Mouse (Mus musculus): ENCODE data around the gene Kcnq5.
"Not testable (repeated sequence)": the region's sequence is repeated elsewhere in the genome, so short reads cannot be mapped to it uniquely, and the experiment has no call there.

The Kcnq5 gene

GRCm38 (mm10) chr1:21650820-21651219, 310.9 kb downstream of the Kcnq5 start:
- DNase-seq (ENCODE audit: low spot score in 2 of 2), result no peak

GRCm38 (mm10) chr1:21635406-21635805, 326.3 kb downstream of the Kcnq5 start:
- no peak for DNase-seq (ENCODE audit: low spot score in 2 of 2)

GRCm38 (mm10) chr1:21634013-21634412, 327.7 kb downstream of the Kcnq5 start:
- DNase-seq (ENCODE audit: low spot score in 2 of 2), result no peak

GRCm38 (mm10) chr1:21622455-21622854, 339.3 kb downstream of the Kcnq5 start:
- no peak for DNase-seq (ENCODE audit: low spot score in 2 of 2)

- DNase-seq (ENCODE audit: low spot score in 2 of 2), result no peak
Observed at GRCm38 (mm10) chr1:21622039-21622438, 339.7 kb downstream of the Kcnq5 start.

- DNase-seq (ENCODE audit: low spot score in 2 of 2), result no peak
Observed at GRCm38 (mm10) chr1:21618712-21619111, 343.0 kb downstream of the Kcnq5 start.

GRCm38 (mm10) chr1:21616666-21617065, 345.1 kb downstream of the Kcnq5 start:
- no peak for DNase-seq (ENCODE audit: low spot score in 2 of 2)

GRCm38 (mm10) chr1:21613933-21614332, 347.8 kb downstream of the Kcnq5 start:
- DNase-seq (ENCODE audit: low spot score in 2 of 2), result no peak

GRCm38 (mm10) chr1:21604003-21604402, 357.7 kb downstream of the Kcnq5 start:
- DNase-seq (ENCODE audit: low spot score in 2 of 2), result no peak

- no peak for DNase-seq (ENCODE audit: low spot score in 2 of 2)
Observed at GRCm38 (mm10) chr1:21602567-21602966, 359.2 kb downstream of the Kcnq5 start.

- no peak for DNase-seq (ENCODE audit: low spot score in 2 of 2)
Observed at GRCm38 (mm10) chr1:21600606-21601005, 361.1 kb downstream of the Kcnq5 start.

- DNase-seq (ENCODE audit: low spot score in 2 of 2), result no peak
Observed at GRCm38 (mm10) chr1:21593872-21594271, 367.9 kb downstream of the Kcnq5 start.

- DNase-seq (ENCODE audit: low spot score in 2 of 2), result not testable (repeated sequence)
Observed at GRCm38 (mm10) chr1:21567397-21567796, 394.3 kb downstream of the Kcnq5 start.

- no peak for DNase-seq (ENCODE audit: low spot score in 2 of 2)
Observed at GRCm38 (mm10) chr1:21554630-21555029, 407.1 kb downstream of the Kcnq5 start.

- DNase-seq (ENCODE audit: low spot score in 2 of 2), result no peak
Observed at GRCm38 (mm10) chr1:21552715-21553114, 409.0 kb downstream of the Kcnq5 start.

- DNase-seq (ENCODE audit: low spot score in 2 of 2), result no peak
Observed at GRCm38 (mm10) chr1:21543909-21544308, 417.8 kb downstream of the Kcnq5 start.

GRCm38 (mm10) chr1:21539486-21539885, 422.3 kb downstream of the Kcnq5 start:
- DNase-seq (ENCODE audit: low spot score in 2 of 2), result no peak

GRCm38 (mm10) chr1:21530823-21531222, 430.9 kb downstream of the Kcnq5 start:
- no peak for DNase-seq (ENCODE audit: low spot score in 2 of 2)

GRCm38 (mm10) chr1:21521995-21522394, 439.7 kb downstream of the Kcnq5 start:
- no peak for DNase-seq (ENCODE audit: low spot score in 2 of 2)

GRCm38 (mm10) chr1:21521475-21521874, 440.3 kb downstream of the Kcnq5 start:
- DNase-seq (ENCODE audit: low spot score in 2 of 2), result no peak

GRCm38 (mm10) chr1:21520116-21520645, 441.6 kb downstream of the Kcnq5 start:
- DNase-seq (ENCODE audit: low spot score in 2 of 2), result no peak

- DNase-seq (ENCODE audit: low spot score in 2 of 2), result no peak
Observed at GRCm38 (mm10) chr1:21506665-21507064, 455.1 kb downstream of the Kcnq5 start.

- no peak for DNase-seq (ENCODE audit: low spot score in 2 of 2)
Observed at GRCm38 (mm10) chr1:21499815-21500534, 461.8 kb downstream of the Kcnq5 start.

- DNase-seq (ENCODE audit: low spot score in 2 of 2), result no peak
Observed at GRCm38 (mm10) chr1:21496307-21496706, 465.4 kb downstream of the Kcnq5 start.

Measured in cerebellum, postnatal 4 days (tissue).